Mouse (Mus musculus): ENCODE measurements around the gene Rnase2a. TPM values are rescaled to one million over a fixed set of nuclear protein-coding genes. Genes with fewer than 3 reads are reported as not detected.
"Not testable (repeated sequence)": the region's sequence is repeated elsewhere in the genome, so short reads cannot be mapped to it uniquely, and the experiment has no call there.

The Rnase2a gene
- total and polyA plus RNA-seq, 3 experiments: not detected

DNA sequence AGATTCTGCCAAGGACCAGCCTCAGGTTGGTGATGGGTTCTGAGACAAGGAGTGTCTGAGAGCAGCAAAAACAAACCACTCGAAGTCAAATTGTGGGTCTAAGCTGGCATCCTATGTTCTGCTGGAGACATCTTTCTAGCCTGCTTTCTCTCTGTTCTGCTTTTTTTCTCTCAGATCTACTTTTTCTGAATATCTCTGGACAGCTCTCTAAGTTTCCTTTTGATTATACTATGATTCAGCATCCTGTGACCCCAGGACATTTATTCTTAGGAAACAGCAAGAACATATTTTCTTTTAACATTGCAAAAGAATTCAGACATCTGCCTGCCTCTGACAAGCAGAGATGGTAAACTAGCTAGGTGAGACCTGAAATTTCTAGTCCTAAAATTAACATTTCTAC, 2.3 kb downstream of the Rnase2a start:
- no peak for DNase-seq (ENCODE audit: low read depth, low spot score)
- Histone ChIP-seq H3K9ac (ENCODE audit: control insufficient read depth, low read depth, low read length, poor library complexity, severe bottlenecking) (no peak overlapping the region), H3K9me3 (replicated peaks; ENCODE audit: insufficient read depth, low read length) (no peaks in the 10 kb centered on the region), H3K36me3 (ENCODE audit: control insufficient read depth in 1 of 2, insufficient read depth in 2 of 2, low read length in 2 of 2) (no peaks in the 10 kb centered on the region), H3K4me1 (ENCODE audit: control insufficient read depth in 1 of 2, insufficient read depth in 2 of 2, low read length in 2 of 2) (no peaks in the 10 kb centered on the region), H3K27ac (ENCODE audit: control insufficient read depth, low read depth, low read length) (no peak overlapping the region), H3K79me2 (ENCODE audit: control insufficient read depth, insufficient read depth, low read length, poor library complexity) (no peaks in the 10 kb centered on the region), H3K4me3 (ENCODE audit: control insufficient read depth in 1 of 2, insufficient read depth in 1 of 2, low read depth in 2 of 2, low read length in 2 of 2) (no peak overlapping the region), H3K27me3 (ENCODE audit: control insufficient read depth in 1 of 2, insufficient read depth in 2 of 2, low read length in 2 of 2) (no peaks in the 10 kb centered on the region)
- TF ChIP-seq ZKSCAN1 (IDR thresholded peaks at IDR 0.05; ENCODE audit: low read depth, low read length): no peak
- TF ChIP-seq MAX (IDR thresholded peaks at IDR 0.05; ENCODE audit: low read length): no peak
- no peak for TF ChIP-seq ETS1 (IDR thresholded peaks at IDR 0.05; ENCODE audit: low read depth, low read length)
- no peak for TF ChIP-seq MAZ (IDR thresholded peaks at IDR 0.05; ENCODE audit: low read depth, low read length)
- TF ChIP-seq CTCF (IDR thresholded peaks at IDR 0.05 in 2 of 3, conservative IDR thresholded peaks at IDR 0.05 in 1 of 3; ENCODE audit: control insufficient read depth in 1 of 3, insufficient read depth in 1 of 3, low read depth in 2 of 3, low read length in 3 of 3, poor library complexity in 1 of 3, severe bottlenecking in 1 of 3): no peak
- no peak for TF ChIP-seq MXI1 (IDR thresholded peaks at IDR 0.05; ENCODE audit: low read depth, low read length)
- TF ChIP-seq E2F4 (IDR thresholded peaks at IDR 0.05; ENCODE audit: borderline replicate concordance, low read depth, low read length): no peak

DNA sequence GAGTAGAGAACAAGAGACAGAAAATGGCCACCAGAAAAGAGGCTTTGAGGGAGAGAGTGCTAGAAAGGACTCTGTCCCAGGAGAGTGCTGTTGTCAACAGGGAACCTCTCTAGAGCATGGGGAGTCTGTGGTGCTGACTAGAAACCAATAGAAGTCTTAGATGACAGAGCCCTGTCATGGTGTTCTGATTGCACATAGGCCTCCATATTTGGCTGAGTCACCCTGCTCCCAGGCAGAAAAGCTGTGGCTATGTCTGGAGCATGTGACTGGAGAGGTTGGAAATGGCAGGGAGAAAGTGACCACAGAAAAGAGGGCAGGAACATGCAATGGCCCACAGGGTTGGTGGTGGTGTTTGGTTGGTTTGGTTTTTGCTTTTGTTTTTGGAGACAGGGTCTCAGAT, 3.7 kb downstream of the Rnase2a start:
- H3K9ac ChIP-seq (ENCODE audit: control insufficient read depth, low read depth, low read length, poor library complexity, severe bottlenecking); H3K9me3 ChIP-seq (replicated peaks; ENCODE audit: insufficient read depth, low read length); H3K27me3 ChIP-seq (ENCODE audit: control insufficient read depth in 1 of 2, insufficient read depth in 2 of 2, low read length in 2 of 2); H3K79me2 ChIP-seq (ENCODE audit: control insufficient read depth, insufficient read depth, low read length, poor library complexity); H3K27ac ChIP-seq (ENCODE audit: control insufficient read depth, low read depth, low read length); H3K4me1 ChIP-seq (ENCODE audit: control insufficient read depth in 1 of 2, insufficient read depth in 2 of 2, low read length in 2 of 2); DNase-seq (ENCODE audit: low read depth, low spot score); H3K4me3 ChIP-seq (ENCODE audit: control insufficient read depth in 1 of 2, insufficient read depth in 1 of 2, low read depth in 2 of 2, low read length in 2 of 2); H3K36me3 ChIP-seq (ENCODE audit: control insufficient read depth in 1 of 2, insufficient read depth in 2 of 2, low read length in 2 of 2): not testable (repeated sequence)

DNA sequence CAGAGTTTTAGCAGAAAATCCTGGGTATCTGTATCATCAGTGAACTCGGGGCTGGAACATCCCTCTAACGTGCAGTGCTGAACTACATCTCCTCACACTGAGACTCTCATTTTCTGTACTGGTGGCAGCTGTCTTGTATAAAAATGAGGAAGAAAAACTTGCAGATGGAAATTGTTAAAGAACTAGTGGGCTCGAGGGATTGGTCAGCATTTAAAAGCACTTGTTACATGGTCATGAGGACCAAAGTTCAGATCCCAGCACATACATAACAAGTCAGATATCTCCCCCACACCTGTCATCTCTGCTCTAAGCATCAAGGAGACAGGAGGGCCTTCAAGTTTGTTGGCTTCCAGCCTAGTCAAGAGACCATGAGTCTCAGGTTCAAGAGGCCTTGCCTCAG, 5.6 kb downstream of the Rnase2a start:
- no peaks in the 10 kb centered on the region for H3K9me3 ChIP-seq (replicated peaks; ENCODE audit: insufficient read depth, low read length)
- no peak overlapping the region for H3K4me3 ChIP-seq (ENCODE audit: control insufficient read depth in 1 of 2, insufficient read depth in 1 of 2, low read depth in 2 of 2, low read length in 2 of 2)
- no peak overlapping the region for H3K9ac ChIP-seq (ENCODE audit: control insufficient read depth, low read depth, low read length, poor library complexity, severe bottlenecking)
- H3K27me3 ChIP-seq (ENCODE audit: control insufficient read depth in 1 of 2, insufficient read depth in 2 of 2, low read length in 2 of 2): no peaks in the 10 kb centered on the region
- no peak for TF ChIP-seq NRF1 (IDR thresholded peaks at IDR 0.05; ENCODE audit: insufficient read depth, low read depth, low read length, poor library complexity, severe bottlenecking)
- no peak for TF ChIP-seq MYC (IDR thresholded peaks at IDR 0.05; ENCODE audit: low read depth, low read length)
- no peak for TF ChIP-seq ELF1 (IDR thresholded peaks at IDR 0.05; ENCODE audit: low read depth, low read length)
- no peak for TF ChIP-seq USF2 (IDR thresholded peaks at IDR 0.05; ENCODE audit: borderline replicate concordance in 1 of 2, insufficient read depth in 1 of 2, low read depth in 1 of 2, low read length in 2 of 2)
- no peak for TF ChIP-seq NELFE (IDR thresholded peaks at IDR 0.05; ENCODE audit: low read depth, low read length)
- no peak for TF ChIP-seq EP300 (IDR thresholded peaks at IDR 0.05; ENCODE audit: low read depth in 1 of 2, low read length in 2 of 2)
- no peak for TF ChIP-seq GATA1 (IDR thresholded peaks at IDR 0.05; ENCODE audit: low read depth, low read length)
- no peak for TF ChIP-seq MAFK (IDR thresholded peaks at IDR 0.05; ENCODE audit: borderline replicate concordance, low read depth, low read length)
- no peak for TF ChIP-seq ETS1 (IDR thresholded peaks at IDR 0.05; ENCODE audit: low read depth, low read length)
- TF ChIP-seq CHD2 (IDR thresholded peaks at IDR 0.05; ENCODE audit: low read length): no peak
- no peak for TF ChIP-seq BHLHE40 (IDR thresholded peaks at IDR 0.05; ENCODE audit: borderline replicate concordance, low read depth, low read length)
- no peak for TF ChIP-seq MAZ (IDR thresholded peaks at IDR 0.05; ENCODE audit: low read depth, low read length)
- no peak for TF ChIP-seq RAD21 (IDR thresholded peaks at IDR 0.05; ENCODE audit: low read depth, low read length)
- no peak for TF ChIP-seq ZKSCAN1 (IDR thresholded peaks at IDR 0.05; ENCODE audit: low read depth, low read length)
- no peaks in the 10 kb centered on the region for H3K4me1 ChIP-seq (ENCODE audit: control insufficient read depth in 1 of 2, insufficient read depth in 2 of 2, low read length in 2 of 2)
- no peak overlapping the region for H3K27ac ChIP-seq (ENCODE audit: control insufficient read depth, low read depth, low read length)
- H3K79me2 ChIP-seq (ENCODE audit: control insufficient read depth, insufficient read depth, low read length, poor library complexity): no peaks in the 10 kb centered on the region
- H3K36me3 ChIP-seq (ENCODE audit: control insufficient read depth in 1 of 2, insufficient read depth in 2 of 2, low read length in 2 of 2): no peaks in the 10 kb centered on the region
- no peak for DNase-seq (ENCODE audit: low read depth, low spot score)
